ENCODE assay signal across 8 mouse cellular contexts in the genomic region with DNA sequence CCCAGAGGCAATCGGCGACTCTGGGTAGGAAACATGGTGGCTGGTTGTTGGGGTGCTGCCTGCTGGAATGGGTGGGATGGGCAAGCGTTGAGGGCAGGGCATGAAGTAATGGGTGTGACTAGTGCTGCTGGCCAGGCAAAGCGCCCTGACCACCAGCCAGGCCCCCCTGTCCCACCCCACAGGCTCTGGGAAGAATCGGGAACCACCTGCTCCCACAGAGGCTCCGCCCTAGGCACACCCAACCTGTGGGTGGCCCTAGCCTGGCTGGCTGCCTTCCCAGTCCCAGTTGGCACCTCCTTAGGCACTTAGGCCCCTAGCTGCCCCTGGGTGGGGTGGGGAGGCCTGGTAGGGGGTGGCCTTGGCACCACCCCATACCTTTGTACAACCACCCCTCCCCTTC. TPM values are rescaled to one million over a fixed set of nuclear protein-coding genes. Genes with fewer than 3 reads are reported as not detected.
DNase-seq lines count a peak whose midpoint lies in the region; ATAC-seq and TF ChIP-seq lines count a peak whose summit lies in the region.

No protein-coding gene starts in this region.

- ATAC-seq in forebrain, embryonic 11.5 days (replicated peaks; ENCODE audit: low FRiP score) = no peak
- no peak for ATAC-seq in hindbrain, embryonic 16.5 days
- ATAC-seq in liver, embryonic 11.5 days (replicated peaks; ENCODE audit: low FRiP score) = no peak
- ATAC-seq in stomach, postnatal 0 days (ENCODE audit: low FRiP score, low TSS enrichment) = no peak
- ATAC-seq in megakaryocyte progenitor cell, adult 5-6 weeks (replicated peaks; ENCODE audit: poor library complexity) = no peak

- no peaks in the 10 kb centered on the region for H3K9me3 ChIP-seq in E14TG2a.4 (ENCODE audit: low read length)
- no peaks in the 10 kb centered on the region for H3K9me3 ChIP-seq in forebrain, embryonic 11.5 days (ENCODE audit: control insufficient read depth, low read length)
- H3K9me3 ChIP-seq in hindbrain, embryonic 16.5 days (ENCODE audit: control insufficient read depth, low read length) = no peaks in the 10 kb centered on the region
- no peaks in the 10 kb centered on the region for H3K9me3 ChIP-seq in liver, embryonic 11.5 days (ENCODE audit: control insufficient read depth, low read length)
- no peaks in the 10 kb centered on the region for H3K9me3 ChIP-seq in stomach, postnatal 0 days (ENCODE audit: control insufficient read depth, low read length)

- no peak overlapping the region for H3K9ac ChIP-seq in forebrain, embryonic 11.5 days (ENCODE audit: low read length)
- peak overlapping the region; percentile 33; the same call in 1 of the 2 replicates for H3K9ac ChIP-seq in hindbrain, embryonic 16.5 days (ENCODE audit: low read depth, low read length)
- peak overlapping the region; percentile 49 for H3K9ac ChIP-seq in liver, embryonic 11.5 days (ENCODE audit: low read depth, low read length)
- no peak overlapping the region for H3K9ac ChIP-seq in stomach, postnatal 0 days (ENCODE audit: low read length)

- H3K27me3 ChIP-seq in E14TG2a.4 (ENCODE audit: insufficient read depth, low read length) = no peaks in the 10 kb centered on the region
- no peaks in the 10 kb centered on the region for H3K27me3 ChIP-seq in forebrain, embryonic 11.5 days (ENCODE audit: control insufficient read depth, insufficient read depth, low read length)
- no peaks in the 10 kb centered on the region for H3K27me3 ChIP-seq in hindbrain, embryonic 16.5 days (replicated peaks; ENCODE audit: control insufficient read depth, insufficient read depth, low read length)
- H3K27me3 ChIP-seq in liver, embryonic 11.5 days (replicated peaks; ENCODE audit: control insufficient read depth, insufficient read depth, low read length) = no peaks in the 10 kb centered on the region
- no peaks in the 10 kb centered on the region for H3K27me3 ChIP-seq in stomach, postnatal 0 days (ENCODE audit: control insufficient read depth, insufficient read depth, low read length)

- peak overlapping the region; percentile 90 for H3K4me3 ChIP-seq in E14TG2a.4 (replicated peaks; ENCODE audit: low read length)
- H3K4me3 ChIP-seq in forebrain, embryonic 11.5 days (ENCODE audit: low read depth, low read length) = no peak overlapping the region
- H3K4me3 ChIP-seq in hindbrain, embryonic 16.5 days (ENCODE audit: low read length) = no peak overlapping the region
- H3K4me3 ChIP-seq in liver, embryonic 11.5 days (ENCODE audit: low read depth, low read length) = no peak overlapping the region
- no peak overlapping the region for H3K4me3 ChIP-seq in stomach, postnatal 0 days (ENCODE audit: low read depth, low read length)

- H3K4me1 ChIP-seq in E14TG2a.4 (replicated peaks; ENCODE audit: low read depth, low read length) = peaks cover 61% of the 10 kb centered on the region
- peaks cover 16% of the 10 kb centered on the region for H3K4me1 ChIP-seq in forebrain, embryonic 11.5 days (replicated peaks; ENCODE audit: control insufficient read depth, insufficient read depth, low read length)
- H3K4me1 ChIP-seq in hindbrain, embryonic 16.5 days (ENCODE audit: control insufficient read depth, insufficient read depth, low read depth, low read length) = peaks cover 22% of the 10 kb centered on the region
- H3K4me1 ChIP-seq in liver, embryonic 11.5 days (replicated peaks; ENCODE audit: control insufficient read depth, insufficient read depth, low read length) = peaks cover 51% of the 10 kb centered on the region
- H3K4me1 ChIP-seq in stomach, postnatal 0 days (replicated peaks; ENCODE audit: control insufficient read depth, insufficient read depth) = peaks cover 9% of the 10 kb centered on the region; the same call in 1 of the 2 replicates

- DNase-seq in cerebellum, adult 18-20 months = peak; percentile 57 to 58
- no peak for DNase-seq in cerebellum, postnatal 36 days
- peak; percentile 63 for DNase-seq in forebrain, embryonic 11.5 days (ENCODE audit: low spot score)
- DNase-seq in liver, embryonic 11.5 days (ENCODE audit: low spot score) = no peak
- DNase-seq in stomach, postnatal 0 days (ENCODE audit: low spot score) = peak; percentile 92

- no peak for TF ChIP-seq EP300 in stomach, postnatal 0 days (optimal IDR thresholded peaks at IDR 0.05)

- no peak overlapping the region for H3K4me2 ChIP-seq in forebrain, embryonic 11.5 days (ENCODE audit: low read depth, low read length, severe bottlenecking)
- H3K4me2 ChIP-seq in hindbrain, embryonic 16.5 days (ENCODE audit: low read length) = no peak overlapping the region
- H3K4me2 ChIP-seq in liver, embryonic 11.5 days = peak overlapping the region; percentile 19; the same call in 1 of the 2 replicates
- H3K4me2 ChIP-seq in stomach, postnatal 0 days (replicated peaks; ENCODE audit: low read depth) = peak overlapping the region; percentile 34

- H3K36me3 ChIP-seq in E14TG2a.4 (ENCODE audit: insufficient read depth, low read length) = peaks cover 50% of the 10 kb centered on the region
- H3K36me3 ChIP-seq in forebrain, embryonic 11.5 days (ENCODE audit: control insufficient read depth, insufficient read depth, low read length) = peaks cover 3% of the 10 kb centered on the region; the same call in 1 of the 2 replicates
- H3K36me3 ChIP-seq in hindbrain, embryonic 16.5 days (ENCODE audit: control insufficient read depth, insufficient read depth, low read length) = peaks cover 14% of the 10 kb centered on the region; the same call in 1 of the 2 replicates
- H3K36me3 ChIP-seq in liver, embryonic 11.5 days (ENCODE audit: control insufficient read depth, insufficient read depth, low read length) = peaks cover 33% of the 10 kb centered on the region
- peaks cover 10% of the 10 kb centered on the region; the same call in 1 of the 2 replicates for H3K36me3 ChIP-seq in stomach, postnatal 0 days (ENCODE audit: control insufficient read depth, insufficient read depth, low read length)

- TF ChIP-seq CTCF in E14TG2a.4 (conservative IDR thresholded peaks at IDR 0.05; ENCODE audit: low read length) = no peak
- no peak for TF ChIP-seq CTCF in stomach, postnatal 0 days (IDR thresholded peaks at IDR 0.05; ENCODE audit: low read depth)

- H3K27ac ChIP-seq in forebrain, embryonic 11.5 days (ENCODE audit: low read depth, low read length) = no peak overlapping the region
- no peak overlapping the region; the same call in 1 of the 2 replicates for H3K27ac ChIP-seq in hindbrain, embryonic 16.5 days (ENCODE audit: low read depth, low read length)
- H3K27ac ChIP-seq in liver, embryonic 11.5 days (ENCODE audit: low read depth, low read length) = peak overlapping the region; percentile 99
- H3K27ac ChIP-seq in stomach, postnatal 0 days (replicated peaks) = peak overlapping the region; percentile 99

- 87% methylated on average over 6 of the region's 6 CpGs for WGBS in forebrain, embryonic 11.5 days
- 82% methylated on average over 5 of the region's 6 CpGs for WGBS in hindbrain, embryonic 16.5 days
- WGBS in liver, embryonic 11.5 days = 85% methylated on average over 6 of the region's 6 CpGs
- WGBS in stomach, postnatal 0 days = 53% methylated on average over 6 of the region's 6 CpGs

RNA-seq across cellular contexts. Expression of a gene that starts 2.2 kb away (rescaled TPM):
- 58.3 and 66.4 TPM in 2 replicates for polyA plus RNA-seq in forebrain, embryonic 11.5 days (2014; fragmentation: Nextera tagmentation; extraction: Ambion mirVana)
- polyA plus RNA-seq in hindbrain, embryonic 16.5 days (2015; fragmentation: Nextera tagmentation; extraction: Ambion mirVana) = 16.0 and 16.1 TPM in 2 replicates
- 19.2 and 20.1 TPM in 2 replicates for polyA plus RNA-seq in liver, embryonic 11.5 days (2014; fragmentation: Nextera tagmentation; extraction: Ambion mirVana)
- 8.5 and 9.6 TPM in 2 replicates for polyA plus RNA-seq in stomach, postnatal 0 days (2015; fragmentation: Nextera tagmentation; extraction: Ambion mirVana)
- total RNA-seq in megakaryocyte progenitor cell, adult 5-6 weeks (2015) = 21.4 and 22.2 TPM in 2 replicates
- total RNA-seq in megakaryocyte progenitor cell, adult 5-6 weeks (2017) = 12.7 and 17.9 TPM in 2 replicates

RNA-seq across cellular contexts. Expression of a gene that starts 5.3 kb away (rescaled TPM):
- 10.4 and 15.0 TPM in 2 replicates for polyA plus RNA-seq in forebrain, embryonic 11.5 days (2014; fragmentation: Nextera tagmentation; extraction: Ambion mirVana)
- 98.8 and 130 TPM in 2 replicates for polyA plus RNA-seq in hindbrain, embryonic 16.5 days (2015; fragmentation: Nextera tagmentation; extraction: Ambion mirVana)
- 2.8 and 3.1 TPM in 2 replicates for polyA plus RNA-seq in liver, embryonic 11.5 days (2014; fragmentation: Nextera tagmentation; extraction: Ambion mirVana)
- polyA plus RNA-seq in stomach, postnatal 0 days (2015; fragmentation: Nextera tagmentation; extraction: Ambion mirVana) = 4.2 and 4.3 TPM in 2 replicates
- total RNA-seq in megakaryocyte progenitor cell, adult 5-6 weeks (2015) = 3.8 and 4.8 TPM in 2 replicates
- total RNA-seq in megakaryocyte progenitor cell, adult 5-6 weeks (2017) = 2.0 and 2.2 TPM in 2 replicates

RNA-seq across cellular contexts. Expression of a gene that starts 7.5 kb away (rescaled TPM):
- 401 and 414 TPM in 2 replicates for polyA plus RNA-seq in forebrain, embryonic 11.5 days (2014; fragmentation: Nextera tagmentation; extraction: Ambion mirVana)
- polyA plus RNA-seq in hindbrain, embryonic 16.5 days (2015; fragmentation: Nextera tagmentation; extraction: Ambion mirVana) = 554 and 581 TPM in 2 replicates
- polyA plus RNA-seq in liver, embryonic 11.5 days (2014; fragmentation: Nextera tagmentation; extraction: Ambion mirVana) = 482 and 514 TPM in 2 replicates
- 679 and 705 TPM in 2 replicates for polyA plus RNA-seq in stomach, postnatal 0 days (2015; fragmentation: Nextera tagmentation; extraction: Ambion mirVana)
- total RNA-seq in megakaryocyte progenitor cell, adult 5-6 weeks (2015) = 187 and 199 TPM in 2 replicates
- total RNA-seq in megakaryocyte progenitor cell, adult 5-6 weeks (2017) = 37.6 and 39.3 TPM in 2 replicates

RNA-seq across cellular contexts. Expression of a gene that starts 19.9 kb away (rescaled TPM):
- 82.0 and 83.4 TPM in 2 replicates for polyA plus RNA-seq in forebrain, embryonic 11.5 days (2014; fragmentation: Nextera tagmentation; extraction: Ambion mirVana)
- 288 and 311 TPM in 2 replicates for polyA plus RNA-seq in hindbrain, embryonic 16.5 days (2015; fragmentation: Nextera tagmentation; extraction: Ambion mirVana)
- 22.5 and 25.1 TPM in 2 replicates for polyA plus RNA-seq in liver, embryonic 11.5 days (2014; fragmentation: Nextera tagmentation; extraction: Ambion mirVana)
- polyA plus RNA-seq in stomach, postnatal 0 days (2015; fragmentation: Nextera tagmentation; extraction: Ambion mirVana) = 237 and 244 TPM in 2 replicates
- 16.1 and 18.4 TPM in 2 replicates for total RNA-seq in megakaryocyte progenitor cell, adult 5-6 weeks (2015)
- 35.4 and 60.4 TPM in 2 replicates for total RNA-seq in megakaryocyte progenitor cell, adult 5-6 weeks (2017)

RNA-seq across cellular contexts. Expression of a gene that starts 26.8 kb away (rescaled TPM):
- 6.4 and 8.3 TPM in 2 replicates for polyA plus RNA-seq in forebrain, embryonic 11.5 days (2014; fragmentation: Nextera tagmentation; extraction: Ambion mirVana)
- 9.4 and 10.1 TPM in 2 replicates for polyA plus RNA-seq in hindbrain, embryonic 16.5 days (2015; fragmentation: Nextera tagmentation; extraction: Ambion mirVana)
- polyA plus RNA-seq in liver, embryonic 11.5 days (2014; fragmentation: Nextera tagmentation; extraction: Ambion mirVana) = 21.8 and 27.4 TPM in 2 replicates
- 13.9 and 14.1 TPM in 2 replicates for polyA plus RNA-seq in stomach, postnatal 0 days (2015; fragmentation: Nextera tagmentation; extraction: Ambion mirVana)
- total RNA-seq in megakaryocyte progenitor cell, adult 5-6 weeks (2015) = 17.2 and 18.2 TPM in 2 replicates
- total RNA-seq in megakaryocyte progenitor cell, adult 5-6 weeks (2017) = 13.4 and 13.5 TPM in 2 replicates

Comparison
In these comparisons a context has a peak if more than half of its experiments do, and no peak if none do; other contexts are left out.
1. DNase-seq: peak in cerebellum, adult 18-20 months (2 of 2), forebrain, embryonic 11.5 days (single experiment) and stomach, postnatal 0 days (single experiment); none in cerebellum, postnatal 36 days (0 of 2) and liver, embryonic 11.5 days (single experiment).
2. H3K27ac ChIP-seq: peak in liver, embryonic 11.5 days (single experiment) and stomach, postnatal 0 days (single experiment); none in forebrain, embryonic 11.5 days (single experiment) and hindbrain, embryonic 16.5 days (single experiment).
3. H3K4me2 ChIP-seq: peak in liver, embryonic 11.5 days (single experiment) and stomach, postnatal 0 days (single experiment); none in forebrain, embryonic 11.5 days (single experiment) and hindbrain, embryonic 16.5 days (single experiment).
4. H3K9ac ChIP-seq: peak in hindbrain, embryonic 16.5 days (single experiment) and liver, embryonic 11.5 days (single experiment); none in forebrain, embryonic 11.5 days (single experiment) and stomach, postnatal 0 days (single experiment).